Mouse (Mus musculus) thymus, postnatal 0 days (tissue): ENCODE results near the gene Cryzl2. TPM values are rescaled to one million over a fixed set of nuclear protein-coding genes. Genes with fewer than 3 reads are reported as not detected.

Experiments used
- DNase-seq: peaks from one replicate; pipeline ENCODE4 v3.0.0-alpha.2; 2015; ENCODE audit warnings: low spot score
- polyA plus RNA-seq: library from polyadenylated mRNA; unstranded; fragments of >200 nt; fragmentation: Nextera tagmentation; extraction: Ambion mirVana; gene quantifications from 2 replicates; pipeline ENCODE4 v1.2.1, GENCODE M21; 2015

The Cryzl2 gene
- polyA plus RNA-seq, 1 experiment from 2014 or later: 10.5 TPM

DNA sequence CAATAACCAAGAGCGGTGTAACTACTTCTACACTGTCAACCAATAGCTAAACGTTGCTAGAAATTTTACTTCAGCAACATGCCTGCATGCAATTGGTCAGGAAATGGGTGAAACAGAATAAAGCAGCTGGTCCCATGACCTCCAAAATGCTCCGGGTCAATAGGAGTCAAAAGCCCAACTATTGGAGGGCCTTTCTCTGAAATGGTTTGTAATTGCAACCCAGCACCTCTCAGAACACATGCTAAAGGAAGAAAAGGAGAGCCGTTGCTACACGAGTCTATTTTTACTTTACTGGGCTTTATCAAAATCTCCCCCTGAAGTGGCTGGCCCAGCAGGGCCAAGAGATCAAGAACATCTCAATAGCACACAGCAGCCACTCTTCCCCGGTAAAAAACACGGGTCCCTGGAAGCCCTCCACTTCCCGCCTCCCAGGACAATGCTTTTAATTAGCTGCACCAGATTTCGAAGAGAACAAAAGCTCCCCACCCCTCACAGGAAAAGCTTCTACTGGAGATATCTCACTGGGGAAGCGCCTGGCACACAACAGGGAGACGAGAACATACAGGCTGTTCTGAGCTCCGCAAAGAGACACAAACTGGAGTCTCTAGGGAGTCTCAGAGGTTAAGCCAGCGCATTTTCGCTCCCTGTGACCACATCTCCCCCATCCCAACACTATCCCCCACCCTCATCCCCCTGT, 15.2 kb upstream of the Cryzl2 start:
- no peak for DNase-seq

- no peak for DNase-seq
Measured at GRCm38 (mm10) chr1:157443723-157444561, 14.4 kb upstream of the Cryzl2 start.

- DNase-seq: no peak
Measured at GRCm38 (mm10) chr1:157444632-157445300, 13.6 kb upstream of the Cryzl2 start.

- DNase-seq: no peak
Measured at GRCm38 (mm10) chr1:157445398-157445910, 12.9 kb upstream of the Cryzl2 start.

DNA sequence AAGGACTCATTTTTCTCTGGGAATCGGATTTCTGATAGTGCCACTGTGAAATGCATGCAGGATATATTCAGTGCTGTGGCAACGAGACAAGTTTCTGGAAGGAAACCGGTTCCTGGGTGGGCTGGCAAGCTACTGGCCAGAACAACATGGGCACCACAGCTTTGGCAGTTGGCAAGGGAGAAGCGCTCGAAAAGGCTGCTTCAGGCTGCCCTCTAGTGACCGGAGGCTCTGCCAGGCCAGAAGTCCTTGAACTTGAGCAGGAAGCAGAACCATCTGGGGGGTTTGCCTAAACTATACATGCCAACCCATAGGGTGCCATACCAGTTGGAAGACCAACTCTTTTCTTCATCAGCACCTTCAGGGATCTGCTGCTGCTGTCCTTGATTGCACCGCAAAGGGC, 12.1 kb upstream of the Cryzl2 start:
- DNase-seq: no peak

GRCm38 (mm10) chr1:157447142-157447541, 11.2 kb upstream of the Cryzl2 start:
- DNase-seq: no peak

DNA sequence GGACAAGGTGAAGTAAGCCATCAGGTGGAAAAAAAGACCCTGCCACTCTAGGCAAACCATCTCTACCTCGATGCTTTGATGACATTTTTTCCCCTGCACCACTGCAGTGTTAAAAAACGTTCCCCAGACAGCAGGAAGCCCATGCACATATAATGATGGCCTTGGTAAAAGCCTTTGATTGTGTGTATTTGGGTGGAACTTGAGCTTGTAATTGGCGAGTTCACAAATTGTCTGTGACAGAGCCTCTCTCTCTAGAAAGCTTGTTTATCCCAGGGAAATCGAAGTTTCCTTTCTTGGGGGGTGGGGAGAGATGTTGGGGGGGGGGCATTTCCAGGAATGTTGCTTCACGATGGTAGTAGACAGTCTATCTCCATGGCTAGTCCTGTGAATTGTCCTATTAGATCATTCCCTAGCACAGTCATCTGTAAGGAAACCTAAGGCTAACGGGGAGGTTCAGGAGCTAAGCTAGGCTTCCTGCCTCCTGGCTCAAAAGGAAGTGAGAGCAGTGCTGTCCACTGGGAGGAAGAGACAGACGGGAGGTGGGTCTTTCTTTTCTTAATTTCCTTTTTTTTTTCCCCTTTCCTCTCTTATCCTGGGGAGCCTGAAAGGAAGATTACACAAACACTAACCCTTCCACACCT, 10.1 kb upstream of the Cryzl2 start:
- no peak for DNase-seq

DNA sequence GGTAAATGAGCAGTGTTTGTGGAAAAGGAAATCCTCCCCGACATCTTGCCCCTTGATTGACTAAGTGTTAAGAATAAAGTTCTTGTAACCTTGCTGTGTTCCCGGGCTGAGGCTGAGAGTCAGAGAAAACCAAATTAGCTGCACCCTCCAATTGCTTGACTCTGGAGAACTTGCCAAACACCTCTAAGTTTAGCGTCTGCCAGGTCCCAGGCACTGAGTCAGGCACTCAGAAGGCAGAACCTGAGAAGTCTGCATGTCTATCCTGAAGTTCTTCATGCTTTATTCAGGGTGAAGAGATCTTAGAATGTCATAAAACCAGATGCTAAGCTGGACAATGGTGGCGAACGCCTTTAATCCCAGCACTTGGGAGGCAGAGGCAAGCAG, 9.6 kb upstream of the Cryzl2 start:
- DNase-seq: no peak

- DNase-seq: no peak
Measured at GRCm38 (mm10) chr1:157449532-157449931, 8.8 kb upstream of the Cryzl2 start.

DNA sequence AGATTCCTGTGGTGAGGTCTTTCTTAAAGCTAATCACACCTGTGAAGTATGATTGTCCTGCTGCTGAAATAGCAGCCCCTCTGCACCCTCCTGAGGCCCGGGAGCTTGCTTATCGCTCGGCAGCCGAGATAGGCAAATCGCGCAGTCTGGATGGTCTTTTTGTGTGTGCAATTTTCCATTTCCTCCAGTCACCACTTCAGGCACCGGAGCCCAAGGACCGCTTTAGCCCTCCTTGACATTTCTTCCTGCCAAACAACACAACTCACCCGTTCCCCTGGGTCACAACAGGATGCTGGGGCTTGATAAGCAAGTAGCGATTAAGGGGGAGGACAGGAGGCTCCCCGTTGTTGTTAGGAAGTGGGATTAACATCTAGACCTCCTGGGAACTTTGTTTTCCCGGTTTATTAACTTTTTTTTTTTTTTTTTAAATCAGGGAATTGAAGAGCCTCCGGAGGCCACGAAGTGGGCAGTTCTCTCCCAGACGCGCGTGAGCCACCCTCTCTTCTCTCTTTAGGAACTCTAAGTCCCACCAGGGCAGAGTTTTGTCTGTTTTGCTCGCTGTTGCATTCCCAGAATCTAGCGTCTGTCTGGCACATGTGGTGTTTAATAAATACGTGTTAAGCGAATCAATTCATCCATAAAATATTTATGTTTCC, 8.3 kb upstream of the Cryzl2 start:
- DNase-seq: no peak

GRCm38 (mm10) chr1:157452284-157452683, 6.1 kb upstream of the Cryzl2 start:
- DNase-seq: no peak

DNA sequence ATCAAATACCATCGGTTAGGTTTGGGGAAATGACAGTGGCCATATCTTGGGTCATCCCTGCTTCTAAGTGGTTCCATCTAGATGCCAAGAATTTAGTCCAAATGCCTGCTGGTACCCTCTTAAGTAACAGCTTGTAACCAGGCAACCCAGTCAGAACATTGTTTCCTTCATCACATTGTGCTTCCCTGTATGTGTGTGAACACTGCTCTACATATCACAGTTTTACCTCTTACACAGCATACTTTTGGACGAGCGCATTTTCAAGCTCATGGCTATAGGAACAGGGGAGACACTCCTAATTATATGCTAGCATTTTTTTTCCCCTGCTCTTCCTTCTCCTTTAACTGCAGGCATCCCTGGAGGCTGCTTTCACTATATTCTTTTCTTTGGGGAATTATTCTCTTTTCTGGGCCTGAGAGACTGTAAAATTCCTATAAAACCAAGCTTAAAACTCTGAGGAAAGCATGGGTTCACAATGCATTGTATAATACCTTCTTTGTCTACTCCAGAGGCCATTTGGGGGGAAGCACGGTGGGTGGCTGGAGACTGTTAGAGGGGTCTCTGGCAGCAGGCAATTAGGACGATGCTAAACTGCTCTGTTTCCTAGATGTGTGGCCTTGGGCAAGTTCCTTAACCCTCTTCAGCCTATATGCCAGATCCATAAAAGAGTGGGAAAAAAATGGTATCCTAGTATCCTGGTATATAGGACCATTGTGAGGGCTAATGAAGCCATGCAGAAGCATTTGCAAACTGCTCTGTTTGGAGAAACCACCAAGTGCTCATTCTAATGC, 5.4 kb upstream of the Cryzl2 start:
- DNase-seq: no peak

GRCm38 (mm10) chr1:157454876-157455275, 3.5 kb upstream of the Cryzl2 start:
- no peak for DNase-seq

DNA sequence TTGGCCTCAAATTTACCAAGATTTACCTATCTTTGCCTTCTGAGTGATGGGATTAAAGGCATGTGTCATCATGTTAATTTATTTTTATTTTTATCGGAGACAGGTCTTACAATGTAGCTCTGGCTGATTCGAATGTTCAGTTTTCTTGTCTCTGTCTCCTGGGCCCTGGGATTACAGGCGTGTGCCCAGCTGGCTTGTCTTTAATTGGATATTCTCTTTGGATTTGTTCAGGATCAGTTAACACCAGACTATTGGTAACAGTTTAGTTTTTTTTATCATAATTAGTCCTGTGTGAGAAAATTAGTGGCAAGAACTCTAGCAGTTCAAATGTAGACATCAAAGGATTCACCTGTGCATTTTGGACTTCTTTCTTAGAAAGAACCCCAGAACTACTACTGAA, 588 bp upstream of the Cryzl2 start:
- DNase-seq: no peak

- no peak for DNase-seq
Measured at GRCm38 (mm10) chr1:157459904-157460303, 1.5 kb downstream of the Cryzl2 start.

- DNase-seq: no peak
Measured at GRCm38 (mm10) chr1:157461276-157461675, 2.9 kb downstream of the Cryzl2 start.

- no peak for DNase-seq
Measured at GRCm38 (mm10) chr1:157462336-157462735, 4.0 kb downstream of the Cryzl2 start.

GRCm38 (mm10) chr1:157465194-157465593, 6.8 kb downstream of the Cryzl2 start:
- peak; percentile 28 for DNase-seq

DNA sequence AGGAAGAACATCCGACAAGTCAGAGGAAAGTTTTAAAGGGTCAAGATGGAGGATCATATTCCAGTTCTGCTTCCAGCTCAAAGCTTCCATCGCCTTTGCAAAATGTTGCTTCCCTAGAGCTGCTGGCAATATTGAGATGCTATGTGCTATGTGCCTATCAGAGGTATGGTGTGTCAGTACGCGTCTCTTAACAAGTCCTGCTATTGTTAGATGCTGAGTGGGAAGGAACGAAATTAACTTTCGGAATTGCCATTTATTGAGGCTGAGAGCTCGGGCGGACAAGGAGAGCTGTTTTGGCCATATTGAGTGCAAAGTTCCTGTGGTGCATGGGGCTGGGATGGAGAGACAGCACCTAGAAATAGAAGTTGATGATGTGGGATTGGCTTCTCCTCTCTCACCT, 9.5 kb downstream of the Cryzl2 start:
- no peak for DNase-seq

GRCm38 (mm10) chr1:157470761-157471386, 12.5 kb downstream of the Cryzl2 start:
- no peak for DNase-seq
